Mouse (Mus musculus): ENCODE results near the gene Batf.
"Not testable (repeated sequence)": the region's sequence is repeated elsewhere in the genome, so short reads cannot be mapped to it uniquely, and the experiment has no call there.

Batf gene

GRCm38 (mm10) chr12:85686466-85687216, at the start of gene Batf:
Batf (plus strand) TSS chr12:85686669.
- peak; percentile 75 for DNase-seq

- peak; percentile 41 for DNase-seq
Measured at GRCm38 (mm10) chr12:85637932-85638331, 48.5 kb upstream of the Batf start.

- peak; percentile 62 for DNase-seq
Measured at GRCm38 (mm10) chr12:85638541-85639325, 47.7 kb upstream of the Batf start.

GRCm38 (mm10) chr12:85639326-85640008, 47.0 kb upstream of the Batf start:
- DNase-seq = no peak

- DNase-seq = no peak
Measured at GRCm38 (mm10) chr12:85640852-85641563, 45.5 kb upstream of the Batf start.

- no peak for DNase-seq
Measured at GRCm38 (mm10) chr12:85641564-85641931, 44.9 kb upstream of the Batf start.

- DNase-seq = no peak
Measured at GRCm38 (mm10) chr12:85643735-85644134, 42.7 kb upstream of the Batf start.

- peak; percentile 78 for DNase-seq
Measured at GRCm38 (mm10) chr12:85645664-85646063, 40.8 kb upstream of the Batf start.

- DNase-seq = peak; percentile 64
Measured at GRCm38 (mm10) chr12:85647346-85647745, 39.1 kb upstream of the Batf start.

GRCm38 (mm10) chr12:85647955-85648354, 38.5 kb upstream of the Batf start:
- no peak for DNase-seq

GRCm38 (mm10) chr12:85659319-85659718, 27.1 kb upstream of the Batf start:
- DNase-seq = no peak

- peak; percentile 48 for DNase-seq
Measured at GRCm38 (mm10) chr12:85660855-85661254, 25.6 kb upstream of the Batf start.

- DNase-seq = not testable (repeated sequence)
Measured at GRCm38 (mm10) chr12:85662232-85662631, 24.2 kb upstream of the Batf start.

- peak; percentile 69 for DNase-seq
Measured at GRCm38 (mm10) chr12:85662896-85663295, 23.6 kb upstream of the Batf start.

GRCm38 (mm10) chr12:85666112-85666511, 20.4 kb upstream of the Batf start:
- DNase-seq = no peak

GRCm38 (mm10) chr12:85667071-85667470, 19.4 kb upstream of the Batf start:
- DNase-seq = no peak

- DNase-seq = no peak
Measured at GRCm38 (mm10) chr12:85668696-85669095, 17.8 kb upstream of the Batf start.

GRCm38 (mm10) chr12:85670080-85670479, 16.4 kb upstream of the Batf start:
- DNase-seq = no peak

- no peak for DNase-seq
Measured at GRCm38 (mm10) chr12:85673914-85674313, 12.6 kb upstream of the Batf start.

- no peak for DNase-seq
Measured at GRCm38 (mm10) chr12:85679117-85679516, 7.4 kb upstream of the Batf start.

GRCm38 (mm10) chr12:85679808-85680207, 6.7 kb upstream of the Batf start:
- DNase-seq = no peak

- no peak for DNase-seq
Measured at GRCm38 (mm10) chr12:85682328-85682727, 4.1 kb upstream of the Batf start.

Measured in thymus, postnatal 25 days (tissue).